Mouse (Mus musculus): ENCODE results near the gene Stbd1.

The Stbd1 gene

DNA sequence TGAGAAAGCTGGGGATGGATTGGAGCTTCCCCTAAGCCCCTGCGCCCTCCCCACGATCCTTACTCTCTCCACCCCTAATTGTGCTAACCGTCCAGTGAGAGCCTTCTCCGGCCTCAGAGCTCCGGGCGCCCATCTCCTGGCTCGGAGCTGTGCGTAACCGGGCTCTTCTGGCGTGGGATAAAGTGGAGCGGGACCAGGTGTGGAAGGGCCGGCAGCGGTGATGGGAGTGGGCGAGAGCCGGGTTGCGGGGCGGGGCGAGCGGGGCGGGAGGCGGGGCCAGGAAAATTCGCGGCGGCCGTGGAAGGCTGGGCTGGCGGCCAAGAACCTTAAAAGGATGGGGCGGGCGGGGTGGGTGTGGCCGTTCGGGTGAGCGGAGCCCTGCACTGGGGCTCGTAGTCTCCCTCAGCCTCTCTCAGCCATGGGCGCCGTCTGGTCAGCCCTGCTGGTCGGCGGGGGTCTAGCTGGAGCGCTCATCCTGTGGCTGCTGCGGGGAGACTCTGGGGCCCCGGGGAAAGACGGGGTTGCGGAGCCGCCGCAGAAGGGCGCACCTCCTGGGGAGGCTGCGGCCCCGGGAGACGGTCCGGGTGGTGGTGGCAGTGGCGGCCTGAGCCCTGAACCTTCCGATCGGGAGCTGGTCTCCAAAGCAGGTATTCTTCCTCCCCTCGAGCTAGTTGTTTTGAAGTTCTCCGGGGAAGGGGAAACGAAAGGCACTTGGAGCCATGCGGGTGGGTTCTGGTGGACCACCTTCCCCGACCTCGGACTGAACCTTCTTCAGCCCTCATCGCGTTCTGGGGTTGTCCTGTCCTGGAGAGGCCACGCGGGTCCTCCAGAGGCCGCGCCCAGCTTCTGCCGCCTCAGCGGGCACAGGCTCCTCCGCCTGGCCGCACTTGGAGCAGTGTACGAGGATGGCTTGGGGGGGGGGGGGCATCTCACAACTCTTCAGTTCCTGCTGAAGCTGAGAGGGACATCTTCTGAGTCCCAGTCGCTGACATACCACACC, at the start of gene Stbd1:
TSS of gene Stbd1 (plus strand) at position 351 of the 1,000 bp plus-strand sequence.
- DNase-seq (ENCODE audit: low spot score in 2 of 2): peak in 1 of 2 experiments; percentile 29

DNA sequence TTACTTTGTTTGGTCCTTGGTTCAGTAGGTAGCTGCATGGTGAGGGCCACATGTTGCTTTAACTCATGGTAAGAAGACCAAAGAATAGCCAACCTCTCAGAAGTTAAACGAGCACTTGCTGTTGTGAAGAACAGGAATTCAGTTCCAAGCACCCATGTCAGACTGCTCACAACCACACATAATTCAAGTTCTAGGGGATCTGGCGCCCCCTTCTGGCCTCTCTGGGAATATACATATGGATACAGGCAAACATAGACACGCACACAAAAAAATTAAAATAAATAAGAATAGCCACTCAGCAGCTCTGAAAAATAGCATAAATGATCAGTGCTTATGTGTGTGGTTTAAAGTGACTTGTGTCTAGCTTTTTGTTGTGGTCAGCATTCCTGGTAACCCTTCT, 48.9 kb upstream of the Stbd1 start:
- DNase-seq (ENCODE audit: low spot score in 2 of 2): no peak

DNA sequence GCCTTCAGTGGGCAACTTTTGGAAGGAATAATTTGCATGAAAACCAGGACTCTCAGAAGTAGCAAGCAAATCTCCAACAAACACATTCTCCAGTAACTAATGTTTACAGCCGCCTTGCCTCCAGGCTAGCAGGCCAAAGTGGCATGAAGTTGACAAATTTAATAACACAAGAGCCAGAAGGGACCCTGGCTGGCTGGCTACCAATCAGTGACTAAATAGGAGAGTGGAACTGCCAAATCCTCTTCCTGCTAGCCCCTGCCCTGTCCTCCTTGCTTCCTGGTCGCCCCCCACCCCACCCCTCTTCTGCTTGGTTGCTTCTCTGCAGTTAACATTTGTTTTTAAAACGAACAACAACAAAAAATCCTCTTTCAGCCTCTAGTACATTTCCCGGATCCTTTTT, 48.4 kb upstream of the Stbd1 start:
- peak in 1 of 2 experiments; percentile 31 for DNase-seq (ENCODE audit: low spot score in 2 of 2)

DNA sequence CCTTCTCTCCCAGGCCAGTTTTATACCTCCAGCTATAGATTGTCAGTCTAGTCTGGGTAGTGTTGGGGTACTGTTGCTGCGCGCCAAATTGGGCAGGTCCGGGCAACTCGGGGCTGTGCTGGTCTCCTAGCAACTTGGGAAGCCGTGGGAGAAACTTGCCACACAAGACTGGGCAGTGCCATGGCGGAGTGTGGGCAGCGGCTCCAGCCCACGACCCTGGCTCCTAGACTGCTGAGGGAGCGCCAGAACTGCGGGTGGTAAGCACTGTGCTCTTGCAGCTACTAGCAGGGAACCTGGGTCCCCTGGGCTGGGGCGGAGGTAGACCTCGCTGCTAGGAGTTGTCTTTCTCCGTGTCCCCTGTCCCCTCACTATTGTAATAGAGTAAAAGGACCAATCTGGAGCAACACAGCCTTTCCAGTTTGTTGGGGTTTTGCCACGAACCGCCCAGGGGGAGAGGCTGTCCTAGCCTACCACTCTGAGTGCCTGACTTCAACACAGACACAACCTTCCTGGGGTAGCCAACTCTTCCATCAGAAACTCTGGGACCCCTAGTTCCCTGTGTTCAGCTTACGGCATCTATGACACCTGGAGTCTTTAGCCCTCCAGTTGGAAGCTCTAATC, 47.8 kb upstream of the Stbd1 start, which contains the start of gene Fam47e:
TSS of gene Fam47e (plus strand) at position 179 of the 621 bp plus-strand sequence.
- DNase-seq (ENCODE audit: low spot score in 2 of 2): peak in 1 of 2 experiments; percentile 27

DNA sequence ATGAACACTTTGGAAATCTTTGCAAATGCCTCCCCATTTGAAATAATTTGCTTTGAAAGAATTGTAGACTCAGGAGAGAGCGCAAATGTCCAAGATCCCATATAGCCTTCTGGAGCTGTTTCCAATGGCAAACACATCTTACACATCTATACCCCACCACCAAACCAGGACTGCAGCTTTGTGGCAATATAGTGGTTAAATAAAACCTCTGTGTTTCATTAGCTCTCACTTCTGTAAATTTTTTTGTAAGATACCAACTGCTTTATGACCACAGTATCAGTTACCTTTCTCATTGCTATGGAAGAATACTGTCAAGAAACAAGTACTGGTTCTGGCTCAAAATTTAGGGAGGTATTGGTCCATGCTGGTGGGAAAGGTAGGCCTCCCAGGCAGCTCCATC, 46.9 kb upstream of the Stbd1 start:
- DNase-seq (ENCODE audit: low spot score in 2 of 2): no peak

DNA sequence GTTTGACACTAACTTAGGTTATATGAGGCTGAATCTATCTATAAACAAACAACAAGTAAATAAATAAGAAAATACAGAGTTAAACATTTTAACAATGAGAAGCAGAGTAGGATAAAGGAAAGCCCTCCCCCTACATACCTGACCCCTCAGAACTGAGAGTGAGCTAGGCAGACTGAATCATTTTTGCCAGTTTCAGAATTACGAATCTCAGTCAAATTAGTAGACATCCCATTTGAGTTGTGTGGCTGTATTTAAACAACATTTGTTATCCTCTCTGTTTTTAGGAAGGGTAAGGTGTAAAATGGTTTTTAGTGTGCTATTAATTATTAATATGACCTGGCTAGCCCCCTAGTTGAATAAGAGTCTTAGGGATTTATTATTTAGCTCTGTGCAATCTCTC, 45.3 kb upstream of the Stbd1 start:
- DNase-seq (ENCODE audit: low spot score in 2 of 2): no peak

DNA sequence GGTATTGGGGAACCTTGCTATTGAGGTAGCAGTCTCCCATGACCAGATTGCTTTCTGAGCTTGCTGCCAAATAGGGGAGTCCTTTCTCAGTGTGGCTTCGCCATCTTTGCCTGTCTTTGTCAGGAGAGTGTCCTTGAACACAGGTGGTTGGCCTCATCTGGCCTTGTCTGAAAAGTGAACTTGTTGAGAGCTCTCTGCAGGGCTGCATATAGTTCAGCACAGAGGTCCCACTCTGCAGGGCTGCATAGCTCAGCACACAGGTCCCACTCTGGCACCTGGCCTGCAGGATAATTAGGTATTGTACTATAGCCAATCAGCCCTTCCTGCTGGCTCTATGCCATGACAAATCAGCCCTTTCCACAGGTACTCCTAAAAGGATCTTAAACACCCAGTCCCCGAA, 42.6 kb upstream of the Stbd1 start:
- DNase-seq (ENCODE audit: low spot score in 2 of 2): no peak

DNA sequence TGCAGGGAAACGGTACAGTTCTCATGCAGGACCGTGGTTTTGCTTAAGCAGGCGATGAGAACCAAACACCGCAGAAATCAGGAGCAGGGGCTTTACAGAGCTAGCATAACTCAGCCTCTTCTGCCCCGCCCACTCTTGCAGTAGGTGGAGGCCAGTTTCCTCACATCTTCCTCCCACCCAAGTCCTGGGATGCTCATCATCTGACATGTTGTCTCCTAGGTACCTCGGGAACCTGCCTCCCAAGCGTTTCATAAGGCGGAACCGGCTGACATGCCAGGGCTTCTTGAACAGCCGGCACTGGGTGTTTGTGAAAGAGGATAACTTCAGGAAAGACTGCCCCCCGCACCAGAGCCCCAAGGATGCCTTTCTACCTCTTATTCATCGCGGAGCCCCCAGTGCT, 40.8 kb upstream of the Stbd1 start:
- no peak for DNase-seq (ENCODE audit: low spot score in 2 of 2)

DNA sequence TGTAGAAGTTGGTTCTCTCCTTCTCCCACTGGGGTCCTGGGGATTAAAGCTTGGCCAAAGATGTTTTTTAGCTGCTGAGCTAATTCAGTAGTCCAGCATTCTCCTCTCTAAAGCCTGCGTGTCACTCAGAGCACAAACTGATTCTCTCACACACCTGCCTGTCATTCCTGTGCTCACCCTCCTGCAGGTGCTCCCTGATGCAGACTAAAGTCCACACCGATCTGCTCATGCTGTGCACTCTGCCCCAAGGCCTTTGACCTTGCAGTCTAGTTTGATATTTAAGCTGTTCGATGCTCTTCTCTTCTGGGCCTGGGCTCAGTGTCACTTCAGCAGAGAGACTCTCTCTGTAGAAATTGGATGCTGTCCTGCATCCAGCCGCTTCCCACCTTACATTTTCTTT, 31.6 kb upstream of the Stbd1 start:
- DNase-seq (ENCODE audit: low spot score in 2 of 2): no peak

DNA sequence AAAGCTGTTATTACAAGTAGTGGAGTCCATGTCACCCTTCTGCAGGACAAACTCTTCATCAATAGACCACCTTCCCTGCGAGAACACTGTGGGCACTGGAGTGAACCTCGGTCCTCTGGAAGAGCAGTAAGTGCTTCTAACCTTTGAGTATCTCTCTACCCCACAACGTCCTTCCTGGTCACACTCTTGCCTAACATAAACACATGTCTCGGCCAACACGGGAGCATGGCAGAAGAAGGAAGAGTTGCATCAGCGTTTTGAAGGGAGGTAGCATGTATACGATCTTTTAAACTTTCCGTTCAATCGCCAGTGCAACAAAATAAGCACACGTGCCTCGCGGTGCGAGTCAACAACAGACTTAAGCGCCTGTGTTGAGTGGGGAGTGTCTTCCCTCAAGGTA, 23.3 kb upstream of the Stbd1 start:
- DNase-seq (ENCODE audit: low spot score in 2 of 2): no peak

DNA sequence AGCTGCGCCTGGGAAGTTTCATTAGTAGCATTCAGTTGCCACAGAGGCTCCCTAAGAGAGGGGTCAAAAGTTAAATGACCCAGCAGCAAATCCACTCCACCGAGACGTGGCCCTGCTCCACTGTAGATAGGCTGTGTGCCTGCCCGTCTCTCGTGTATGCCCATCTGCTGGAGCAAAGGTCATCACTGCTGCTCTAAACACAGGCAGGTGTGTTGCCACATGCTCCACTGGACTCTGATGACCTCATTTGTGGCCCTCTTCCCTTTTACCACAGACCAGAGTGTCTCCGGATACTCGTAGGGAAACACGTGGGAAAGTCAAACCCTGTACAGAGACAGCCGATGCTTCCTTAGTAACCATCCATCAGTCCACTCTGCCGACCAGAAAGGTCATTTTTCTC, 16.9 kb upstream of the Stbd1 start:
- DNase-seq (ENCODE audit: low spot score in 2 of 2): no peak

DNA sequence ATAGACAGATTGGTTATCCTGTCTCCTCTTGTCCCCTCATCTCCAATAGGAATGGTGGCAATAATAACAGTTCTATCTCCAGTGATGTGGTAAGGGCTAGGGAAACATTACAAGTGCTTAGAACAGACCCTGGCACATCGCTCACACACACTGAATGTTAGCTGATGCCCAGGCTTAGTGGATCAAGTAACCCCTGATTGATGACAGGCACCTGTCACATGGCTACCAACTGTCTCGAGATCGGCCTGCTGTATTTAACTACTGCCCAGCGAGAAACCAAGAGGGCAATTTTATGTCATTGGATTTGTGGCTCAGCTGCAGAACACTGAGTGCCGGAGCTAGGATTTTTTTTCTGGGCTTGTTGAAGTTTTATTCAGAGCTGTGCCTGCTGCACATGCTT, 7.8 kb upstream of the Stbd1 start:
- no peak for DNase-seq (ENCODE audit: low spot score in 2 of 2)

DNA sequence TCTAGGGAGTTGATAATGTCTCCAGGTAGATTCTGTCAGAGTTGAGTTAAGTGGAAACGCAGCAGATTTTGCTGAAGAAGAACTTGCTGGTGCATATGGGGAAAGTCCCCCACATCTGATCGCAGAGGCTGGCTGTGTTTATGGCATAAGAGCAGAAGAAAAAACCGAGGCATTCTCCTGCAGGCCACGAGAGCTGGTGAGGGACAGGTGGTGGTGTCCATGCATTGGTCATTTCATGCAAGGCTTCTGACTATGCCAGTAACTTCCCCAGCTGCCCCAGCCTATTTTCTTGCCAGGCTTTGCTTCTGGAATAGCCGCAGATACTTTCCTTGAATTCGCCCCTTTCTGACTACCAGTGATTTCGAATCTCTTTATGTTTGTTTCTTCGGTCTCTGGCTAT, 6.0 kb upstream of the Stbd1 start:
- DNase-seq (ENCODE audit: low spot score in 2 of 2): no peak

DNA sequence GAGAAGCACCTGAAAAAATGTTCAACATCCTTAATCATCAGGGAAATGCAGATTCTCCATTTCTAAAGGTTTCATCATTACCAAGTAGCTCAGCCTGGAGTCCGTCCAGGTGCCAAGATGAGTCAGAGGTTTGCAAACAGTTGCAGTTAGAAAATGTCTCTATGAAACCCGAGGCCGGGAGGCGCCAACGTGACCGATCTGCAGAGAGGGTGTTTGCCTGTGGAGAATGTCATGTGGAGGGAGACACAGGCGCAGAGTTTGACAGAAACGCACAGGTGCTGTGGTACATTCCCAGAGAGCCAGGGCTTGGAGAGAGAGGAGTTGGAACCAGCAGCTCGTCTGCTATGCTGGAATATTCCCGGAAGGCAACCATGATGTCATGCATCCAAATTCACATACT, 3.8 kb upstream of the Stbd1 start:
- no peak for DNase-seq (ENCODE audit: low spot score in 2 of 2)

DNA sequence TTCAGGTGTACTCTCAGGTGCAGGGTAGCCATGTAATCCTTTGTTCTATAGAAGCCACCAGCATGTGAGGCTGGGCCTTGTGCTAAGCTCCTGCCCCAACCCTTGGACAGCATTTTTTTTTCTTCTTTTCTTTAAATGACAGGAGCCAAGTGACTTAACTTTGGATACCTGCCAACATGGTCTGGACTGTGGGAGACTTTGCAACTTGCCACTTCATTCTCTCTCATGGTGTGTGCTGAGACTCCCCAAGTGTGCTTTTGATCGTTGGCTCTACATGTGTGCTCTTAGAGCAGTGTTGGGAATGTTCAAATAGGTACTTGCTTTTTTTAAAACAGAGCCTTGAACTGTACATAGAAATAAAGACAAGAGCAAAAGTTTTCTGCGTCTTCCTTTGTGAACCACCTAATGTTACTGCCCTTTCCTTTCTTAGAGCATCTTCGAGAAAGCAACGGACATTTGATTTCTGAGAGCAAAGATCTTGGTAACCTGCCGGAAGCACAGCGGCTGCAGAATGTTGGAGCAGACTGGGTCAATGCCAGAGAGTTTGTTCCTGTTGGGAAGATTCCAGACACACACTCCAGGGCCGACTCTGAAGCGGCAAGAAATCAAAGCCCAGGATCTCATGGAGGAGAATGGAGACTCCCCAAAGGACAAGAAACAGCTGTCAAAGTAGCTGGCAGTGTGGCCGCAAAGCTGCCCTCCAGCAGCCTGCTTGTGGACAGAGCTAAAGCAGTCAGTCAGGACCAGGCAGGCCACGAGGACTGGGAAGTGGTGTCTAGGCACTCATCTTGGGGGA, 1.8 kb downstream of the Stbd1 start:
- DNase-seq (ENCODE audit: low spot score in 2 of 2): peak in 1 of 2 experiments; percentile 22

DNA sequence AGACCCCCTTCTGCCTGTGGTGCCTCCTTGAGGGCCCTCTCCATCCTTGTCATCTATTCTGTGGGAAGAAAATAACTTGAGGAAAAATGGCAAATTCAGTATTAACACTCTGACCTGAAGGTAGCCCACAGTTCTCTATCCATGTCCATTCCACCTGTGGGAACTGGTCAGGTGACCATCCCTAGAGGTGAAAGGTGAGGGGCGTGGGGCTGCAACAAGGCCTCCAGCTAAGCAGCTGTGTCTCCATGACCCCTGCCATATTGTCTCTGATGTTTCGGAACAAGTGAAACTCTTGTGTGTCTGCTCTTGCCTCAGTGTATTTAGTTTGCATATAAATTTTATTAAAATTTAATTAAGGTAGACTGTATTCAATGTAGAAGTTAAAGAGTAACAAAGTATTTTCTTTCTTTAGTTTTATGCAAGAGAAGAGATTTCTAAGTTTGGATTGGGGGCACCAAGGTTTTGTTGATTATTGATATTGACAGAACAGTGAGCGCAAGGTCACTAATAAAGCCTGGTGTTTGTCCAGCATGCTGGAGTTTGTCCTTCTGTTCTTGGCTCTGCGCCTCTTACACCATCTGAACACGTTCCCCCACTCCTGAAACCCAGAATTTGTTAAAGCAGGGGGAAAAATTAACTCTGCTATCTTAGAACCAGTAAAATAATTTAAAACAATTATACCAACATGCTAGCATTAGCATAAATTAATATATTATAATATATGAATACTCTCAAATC, 4.8 kb downstream of the Stbd1 start:
- no peak for DNase-seq (ENCODE audit: low spot score in 2 of 2)

DNA sequence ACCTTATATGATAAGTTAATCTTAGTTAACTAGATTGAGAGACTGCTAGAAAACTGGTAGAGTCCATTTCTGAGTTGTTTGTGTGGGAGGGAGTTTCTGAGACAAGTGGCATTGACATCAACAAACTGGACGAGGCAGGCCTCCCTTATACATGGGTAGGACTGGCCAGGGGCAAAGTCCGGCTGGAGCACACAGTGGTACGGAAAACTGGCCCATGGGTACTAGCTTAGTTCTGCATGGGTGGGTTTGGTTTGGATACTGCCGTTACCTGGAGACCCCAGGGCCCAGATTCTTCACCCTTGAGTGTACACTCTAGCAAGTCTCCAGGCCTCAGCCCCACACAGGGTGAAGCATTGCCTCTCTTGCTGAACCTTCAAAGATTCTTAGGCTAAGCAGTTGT, 9.9 kb downstream of the Stbd1 start:
- DNase-seq (ENCODE audit: low spot score in 2 of 2): no peak

DNA sequence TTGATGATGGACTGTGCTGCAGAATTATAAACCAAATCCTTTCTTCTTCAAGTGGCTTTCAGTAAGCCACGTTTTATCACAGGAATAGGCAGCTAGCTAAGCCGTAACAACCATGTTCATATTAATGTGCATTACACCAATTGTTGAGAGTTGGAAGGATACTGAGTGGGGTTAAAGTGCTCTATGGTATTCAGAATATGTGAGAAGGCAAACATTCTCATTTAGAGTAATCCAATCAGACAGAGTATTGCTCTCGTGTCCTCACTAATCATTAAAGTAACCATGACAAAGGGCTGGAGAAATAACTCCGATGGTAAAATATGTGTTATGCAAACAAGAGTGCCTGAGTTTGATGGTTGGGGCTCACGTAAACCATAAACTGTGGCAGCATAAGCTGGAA, 19.0 kb downstream of the Stbd1 start:
- no peak for DNase-seq (ENCODE audit: low spot score in 2 of 2)

DNA sequence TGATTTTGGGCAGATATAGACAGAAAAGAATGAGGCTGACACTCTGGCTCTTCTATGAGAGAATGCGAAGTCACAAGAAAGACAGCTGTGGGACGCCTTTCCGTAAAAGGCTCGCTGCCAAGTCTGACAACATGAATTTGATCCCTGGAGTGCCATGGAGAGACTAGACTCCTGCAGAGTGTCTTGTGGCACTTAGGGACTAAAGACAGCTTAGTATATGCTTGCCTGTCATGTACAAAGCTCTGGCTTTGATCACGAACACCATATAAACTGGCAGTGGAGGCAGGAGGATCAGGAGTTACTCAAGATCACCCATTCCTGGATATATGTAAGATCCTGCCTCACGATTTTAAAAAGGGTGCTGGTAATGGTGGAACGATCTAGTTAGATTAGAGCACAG, 25.1 kb downstream of the Stbd1 start:
- no peak for DNase-seq (ENCODE audit: low spot score in 2 of 2)

DNA sequence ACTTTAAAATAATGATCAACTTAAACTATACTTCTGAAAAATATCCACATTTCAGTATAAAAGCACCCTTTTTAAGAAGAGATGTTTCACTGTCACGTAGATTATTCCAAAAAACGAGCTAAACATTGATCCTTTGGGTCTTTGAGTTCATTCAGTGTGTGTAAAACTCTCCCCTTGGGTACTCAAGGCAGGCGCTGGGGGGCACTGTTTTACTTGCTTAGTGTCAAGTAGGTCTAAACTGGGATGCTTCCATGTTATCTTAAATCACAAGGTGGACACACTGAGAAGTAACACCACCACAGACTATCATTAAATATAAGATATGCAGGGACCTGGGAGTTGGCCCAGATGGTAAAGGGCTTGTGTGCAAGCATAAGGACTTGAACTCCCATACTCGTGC, 30.7 kb downstream of the Stbd1 start:
- DNase-seq (ENCODE audit: low spot score in 2 of 2): no peak

DNA sequence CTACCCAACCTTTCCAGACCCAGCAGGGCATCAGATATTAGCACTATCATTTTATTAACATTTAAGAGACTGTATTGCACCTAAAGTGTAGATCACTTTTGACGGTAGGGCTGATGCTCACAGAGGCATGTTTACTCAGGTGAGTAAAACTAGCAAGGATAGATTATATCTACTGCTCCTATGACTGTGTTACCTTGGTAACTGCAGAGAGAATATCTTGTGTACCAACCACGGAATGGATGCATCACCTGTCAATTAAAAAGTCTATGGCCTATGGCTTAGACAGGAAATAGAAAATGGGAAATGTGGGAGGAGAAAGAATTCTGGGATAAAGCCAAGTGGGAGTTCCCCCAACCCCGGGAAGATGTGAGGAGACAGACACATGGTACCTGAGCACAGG, 32.1 kb downstream of the Stbd1 start:
- DNase-seq (ENCODE audit: low spot score in 2 of 2): no peak

DNA sequence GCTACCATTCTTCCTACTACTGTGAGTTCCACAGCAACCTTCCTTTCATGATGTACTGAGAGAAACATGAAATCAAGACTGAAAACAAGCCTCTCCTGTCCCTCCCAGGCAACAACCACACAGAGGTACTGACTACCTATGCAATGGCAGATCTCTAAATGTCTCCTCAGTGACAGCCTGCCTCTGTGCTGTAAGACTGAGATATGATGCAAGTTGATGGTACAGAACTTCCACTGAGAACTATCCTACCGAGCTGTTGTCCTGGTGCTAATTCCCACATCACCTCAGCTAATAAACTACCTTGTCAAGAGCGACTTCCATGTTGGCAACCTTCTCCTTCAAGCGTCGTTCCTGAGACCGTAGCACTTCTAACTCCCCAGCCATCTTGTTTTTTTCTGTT, 33.0 kb downstream of the Stbd1 start:
- no peak for DNase-seq (ENCODE audit: low spot score in 2 of 2)

Measured in cerebellum, postnatal 4 days (tissue).